Mouse (Mus musculus): ENCODE measurements around the gene Trappc2l. TPM values are rescaled to one million over a fixed set of nuclear protein-coding genes. Genes with fewer than 3 reads are reported as not detected.
"Not testable (repeated sequence)": the region's sequence is repeated elsewhere in the genome, so short reads cannot be mapped to it uniquely, and the experiment has no call there.

Gene Trappc2l
- total RNA-seq, 2 experiments from 2014 or later, result 79.1 to 87.3 TPM

DNA sequence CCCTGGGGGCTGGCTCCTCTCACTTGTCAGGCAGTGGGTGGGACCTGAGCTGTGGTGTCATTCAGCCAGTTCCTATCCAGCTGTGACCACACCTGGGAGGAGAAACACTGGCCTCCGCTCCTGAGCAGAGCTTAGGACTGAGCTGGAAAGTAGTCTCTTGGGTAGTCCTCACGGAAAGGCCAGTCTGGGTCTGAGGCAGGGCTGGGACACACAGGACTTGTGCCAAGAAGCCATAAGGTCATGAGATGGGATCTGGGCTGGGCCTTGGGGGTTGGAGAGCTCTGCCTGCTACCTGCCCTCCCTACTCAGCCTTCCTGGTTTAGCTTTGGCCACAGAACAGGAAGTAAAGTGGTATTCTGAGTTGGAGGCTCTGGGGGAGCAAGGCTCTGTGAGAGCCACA, 15.5 kb downstream of the Trappc2l start:
- DNase-seq, result no peak

DNA sequence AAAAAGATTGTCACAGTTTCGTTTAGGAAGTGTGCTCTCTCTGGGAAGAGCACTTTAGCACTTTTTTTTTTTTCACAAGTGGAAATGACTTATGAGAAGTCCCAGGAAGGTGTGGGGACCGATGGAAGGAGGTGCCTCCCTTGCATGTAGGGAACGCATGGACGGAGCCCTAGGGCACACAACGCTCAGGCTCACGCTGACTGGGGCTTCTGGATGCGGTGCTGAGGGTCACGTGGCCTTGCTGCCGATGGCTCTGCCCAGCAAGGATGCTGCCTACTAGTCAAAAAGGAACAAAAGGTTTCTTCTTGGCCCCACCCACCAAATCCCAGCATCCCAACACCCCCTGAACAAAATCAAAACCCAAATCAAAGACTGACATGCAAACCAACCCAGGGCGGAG, 17.9 kb downstream of the Trappc2l start:
- no peak for DNase-seq

GRCm38 (mm10) chr8:122630696-122631095, 19.3 kb downstream of the Trappc2l start:
- DNase-seq, result no peak

DNA sequence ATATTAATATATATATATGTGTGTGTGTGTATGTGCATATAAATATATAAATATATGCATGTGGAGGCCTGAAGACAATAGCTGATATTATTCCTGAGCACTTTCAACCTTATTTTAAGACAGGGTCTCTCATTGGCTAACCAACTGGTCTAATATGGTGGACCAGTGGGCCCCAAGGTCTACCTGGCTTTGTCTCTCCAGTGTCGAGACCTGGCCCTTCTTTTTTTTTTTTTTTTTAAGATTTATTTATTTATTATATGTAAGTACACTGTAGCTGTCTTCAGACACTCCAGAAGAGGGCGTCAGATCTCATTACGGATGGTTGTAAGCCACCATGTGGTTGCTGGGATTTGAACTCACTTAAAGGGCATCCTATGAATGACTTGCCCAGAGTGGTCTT, 20.7 kb downstream of the Trappc2l start:
- not testable (repeated sequence) for DNase-seq

DNA sequence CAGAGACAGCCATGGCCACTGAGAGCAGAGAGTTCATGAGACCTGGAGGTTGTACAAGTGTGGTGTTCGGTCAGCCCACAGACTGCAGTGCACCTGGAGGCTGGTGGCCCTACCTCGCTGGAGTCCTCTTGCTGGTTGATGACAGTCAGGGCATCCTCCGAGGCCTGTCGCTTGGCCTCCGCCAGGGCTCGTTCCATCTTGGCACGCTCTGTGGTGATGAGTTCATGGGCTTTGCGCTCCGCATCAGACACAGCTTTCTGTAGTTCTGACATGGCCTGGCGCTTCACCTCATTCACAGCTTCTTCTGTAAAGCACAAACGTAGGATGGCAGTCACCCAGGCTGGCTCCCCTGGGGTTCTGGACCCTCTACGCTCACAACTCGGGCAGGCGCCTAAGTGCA, 21.8 kb downstream of the Trappc2l start:
- no peak for DNase-seq

GRCm38 (mm10) chr8:122635878-122636802, 24.7 kb downstream of the Trappc2l start:
- no peak for DNase-seq

DNA sequence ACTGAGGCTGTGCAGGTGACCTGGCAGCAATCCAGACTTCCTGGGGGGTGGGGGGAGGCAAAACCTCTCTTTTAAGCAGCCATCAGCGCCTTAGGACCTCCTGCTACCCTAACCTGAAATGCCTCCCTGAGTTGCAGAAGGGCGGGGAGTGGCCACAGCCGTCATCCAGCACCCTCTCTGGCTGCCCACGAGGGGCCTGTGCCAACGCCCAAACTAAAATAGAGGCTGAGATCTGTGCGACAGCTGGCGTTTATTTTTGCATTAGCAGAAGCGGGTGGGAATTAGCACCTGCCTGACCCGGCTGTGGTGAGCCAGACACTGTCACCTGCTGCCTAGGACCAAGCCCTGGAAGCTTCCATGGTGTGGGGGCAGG, 25.3 kb downstream of the Trappc2l start:
- no peak for DNase-seq

GRCm38 (mm10) chr8:122637230-122637629, 25.8 kb downstream of the Trappc2l start:
- DNase-seq, result no peak

- no peak for DNase-seq
These were observed 27.2 kb downstream of the Trappc2l start for GRCm38 (mm10) chr8:122638601-122639000.

- DNase-seq, result peak; percentile 38 to 60
These were observed 28.2 kb downstream of the Trappc2l start for GRCm38 (mm10) chr8:122639521-122640248.

GRCm38 (mm10) chr8:122640825-122641224, 29.4 kb downstream of the Trappc2l start:
- no peak for DNase-seq

- DNase-seq, result peak; percentile 78 to 84
These were observed 30.0 kb downstream of the Trappc2l start for GRCm38 (mm10) chr8:122641406-122641805.

DNA sequence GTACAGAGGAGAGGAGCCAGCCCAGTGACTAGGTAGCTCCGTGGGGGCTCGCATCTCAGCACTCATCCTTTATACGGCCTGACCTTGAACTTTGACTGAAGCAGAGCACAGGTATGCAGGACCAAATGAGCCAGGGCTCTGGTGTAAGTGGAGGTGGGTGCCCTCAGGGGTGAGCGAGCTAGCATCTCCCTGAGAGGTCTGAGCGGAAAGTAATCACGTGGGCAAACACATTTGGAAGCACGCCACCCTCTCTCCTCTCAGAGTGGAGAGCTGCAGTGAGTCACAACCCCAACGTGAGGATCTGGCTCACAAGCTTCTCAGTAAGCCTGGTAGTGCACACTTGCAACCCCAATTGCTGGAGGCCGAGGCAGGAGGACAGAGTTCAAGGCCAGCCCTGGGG, 30.6 kb downstream of the Trappc2l start:
- DNase-seq, result peak; percentile 26 to 40

GRCm38 (mm10) chr8:122644175-122644954, 32.9 kb downstream of the Trappc2l start:
- DNase-seq, result no peak

DNA sequence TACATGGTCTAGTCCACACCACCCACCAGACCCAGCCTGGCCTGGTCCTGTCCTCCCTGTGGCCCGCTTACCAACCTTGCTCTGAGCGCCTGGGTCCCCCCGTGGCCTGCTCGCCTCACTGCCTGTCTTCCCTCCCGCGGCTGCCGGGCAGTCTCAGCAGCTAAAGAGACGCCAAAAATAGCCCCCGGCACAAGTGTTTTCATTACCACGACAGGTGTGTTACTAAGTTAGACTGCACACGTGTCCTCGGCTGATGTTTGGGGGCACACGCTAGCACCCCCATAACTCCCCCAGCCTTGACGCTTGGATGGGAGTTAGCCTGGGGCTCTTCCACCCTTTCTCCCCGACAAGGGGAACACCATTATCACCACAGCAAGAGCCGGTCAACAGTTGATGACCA, 34.9 kb downstream of the Trappc2l start:
- no peak for DNase-seq

DNA sequence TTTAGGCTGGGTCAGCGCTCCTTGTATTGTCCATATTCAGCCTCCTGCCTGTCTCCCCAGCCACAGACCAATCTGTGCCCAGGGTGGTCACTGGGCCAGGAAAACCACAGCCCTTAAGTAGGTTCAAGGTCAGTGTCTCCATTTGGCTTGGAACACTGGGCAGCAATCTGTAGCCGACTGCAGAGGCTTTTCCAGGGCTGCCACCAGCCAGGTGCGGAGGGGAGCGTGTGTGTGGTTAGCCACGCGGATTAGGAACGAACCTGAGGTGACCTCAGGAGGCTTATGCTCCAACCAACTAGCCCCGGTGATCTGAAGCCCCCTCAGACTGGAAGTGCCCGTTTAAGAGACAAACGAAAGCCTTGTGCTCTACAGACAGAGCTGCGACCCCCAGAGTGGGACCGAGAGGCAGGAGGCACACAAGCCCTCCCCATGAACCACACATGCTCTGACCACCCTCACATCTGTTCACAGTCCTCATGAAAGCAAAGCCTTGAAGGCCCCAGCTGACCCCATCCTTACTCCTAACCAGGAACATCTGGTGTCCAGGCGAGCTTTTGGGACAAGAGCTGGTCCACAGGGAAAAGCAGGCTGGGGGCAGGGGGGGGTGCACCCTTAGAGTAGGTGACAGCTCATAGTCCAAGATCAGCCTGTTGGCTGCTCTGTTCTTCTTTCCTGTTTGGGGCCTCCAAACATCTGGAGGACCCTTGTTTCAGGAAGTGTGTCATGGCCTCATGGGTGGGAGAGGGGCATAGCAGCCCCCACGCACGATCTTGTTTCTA, 36.9 kb downstream of the Trappc2l start:
- DNase-seq, result no peak

GRCm38 (mm10) chr8:122651326-122651921, 40.0 kb downstream of the Trappc2l start:
- no peak for DNase-seq

- DNase-seq, result no peak
These were observed 41.2 kb downstream of the Trappc2l start for GRCm38 (mm10) chr8:122652643-122653042.

GRCm38 (mm10) chr8:122654768-122655167, 43.3 kb downstream of the Trappc2l start:
- DNase-seq, result no peak

GRCm38 (mm10) chr8:122656056-122656999, 44.9 kb downstream of the Trappc2l start:
- DNase-seq, result no peak

All from layer of hippocampus, postnatal 36 days (tissue).